ENCODE assay signal across 8 mouse cellular contexts in the genomic region with DNA sequence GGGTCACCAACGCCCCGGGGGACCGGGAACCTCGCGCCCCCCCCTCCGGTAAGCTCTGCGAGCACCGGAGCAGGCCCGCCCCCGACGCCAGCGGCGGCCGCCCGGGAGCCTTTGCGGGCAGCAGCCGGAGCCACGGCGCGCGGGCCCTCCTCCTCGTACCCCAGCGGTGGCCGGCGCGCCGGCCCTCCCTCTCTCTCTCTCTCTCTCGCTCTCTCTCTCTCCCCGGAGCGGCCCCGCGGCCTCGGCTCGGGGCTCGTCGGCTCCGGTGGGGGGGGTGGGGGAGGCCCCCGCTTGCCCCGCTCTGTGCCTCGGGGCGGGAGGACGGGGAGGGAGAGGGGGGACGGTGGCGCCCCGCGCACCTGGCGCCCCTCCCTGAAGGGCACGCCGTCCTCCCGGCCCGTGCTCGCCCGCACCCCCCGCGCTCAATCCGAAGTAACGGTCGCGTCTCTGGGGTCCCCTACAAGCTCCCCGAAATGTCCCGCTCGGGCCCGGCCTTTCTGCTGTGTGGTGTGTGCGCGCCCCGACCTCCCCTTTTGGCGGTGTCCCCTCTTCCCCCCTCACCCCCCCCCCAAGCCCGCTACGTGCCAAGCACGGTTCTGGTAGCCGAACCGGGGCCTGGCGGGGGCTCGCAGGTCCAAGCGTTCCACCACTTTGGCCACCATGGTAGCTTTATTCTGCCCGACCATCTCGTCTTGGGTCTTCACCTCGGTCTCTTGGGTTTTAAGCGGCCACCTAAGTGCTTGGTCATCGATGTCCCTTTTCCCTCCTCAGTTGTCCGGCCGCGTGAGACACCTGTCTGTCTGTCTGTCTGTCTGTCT. TPM values are rescaled to one million over a fixed set of nuclear protein-coding genes. Genes with fewer than 3 reads are reported as not detected.
DNase-seq lines count a peak whose midpoint lies in the region; ATAC-seq and TF ChIP-seq lines count a peak whose summit lies in the region.

No protein-coding gene starts in this region.

- H3K36me3 ChIP-seq in heart, embryonic 10.5 days = 0 out of 2 replicates have a peak, but pooled peaks cover 2% of the 10 kb centered on the region
- H3K36me3 ChIP-seq in hindbrain, embryonic 13.5 days = peaks cover 8% of the 10 kb centered on the region; the same call in 1 of the 2 replicates
- no peaks in the 10 kb centered on the region for H3K36me3 ChIP-seq in midbrain, embryonic 11.5 days (ENCODE audit: control insufficient read depth, insufficient read depth, low read length)

- no peak for TF ChIP-seq POLR2A in cortical plate, adult 2 months (IDR thresholded peaks at IDR 0.05; ENCODE audit: extremely low read depth, insufficient read depth, low read length)

- H3K4me1 ChIP-seq in heart, embryonic 10.5 days = peaks cover 44% of the 10 kb centered on the region
- peaks cover 6% of the 10 kb centered on the region for H3K4me1 ChIP-seq in cortical plate, adult 2 months (ENCODE audit: control insufficient read depth, insufficient read depth, low read length)
- peaks cover 49% of the 10 kb centered on the region for H3K4me1 ChIP-seq in hindbrain, embryonic 13.5 days (replicated peaks)
- H3K4me1 ChIP-seq in midbrain, embryonic 11.5 days (ENCODE audit: control insufficient read depth, insufficient read depth, low read length) = peaks cover 26% of the 10 kb centered on the region

- DNase-seq in heart, embryonic 10.5 days (ENCODE audit: low spot score) = no peak
- no peak for DNase-seq in heart, postnatal 10 days
- peak; percentile 51 for DNase-seq in CD4-positive, CD25-positive, alpha-beta regulatory T cell, adult 2 months (ENCODE audit: low read depth, low spot score)
- peak; percentile 91 for DNase-seq in midbrain, embryonic 11.5 days (ENCODE audit: low spot score, missing footprints)
- no peak for DNase-seq in adrenal gland, postnatal 36 days

- peak overlapping the region; percentile 93 for H3K4me2 ChIP-seq in hindbrain, embryonic 13.5 days
- H3K4me2 ChIP-seq in midbrain, embryonic 11.5 days = peak overlapping the region; percentile 92

- peak overlapping the region; percentile 99 for H3K4me3 ChIP-seq in heart, embryonic 10.5 days
- peak overlapping the region; percentile 70 for H3K4me3 ChIP-seq in cortical plate, adult 2 months (ENCODE audit: insufficient read depth, low read length)
- H3K4me3 ChIP-seq in hindbrain, embryonic 13.5 days = peak overlapping the region; percentile 97
- peak overlapping the region; percentile 100 for H3K4me3 ChIP-seq in midbrain, embryonic 11.5 days (ENCODE audit: low read depth, low read length)

- intact Hi-C loops in heart, postnatal 10 days (cut with DNase I) = no loop called here

- WGBS in heart, embryonic 10.5 days = 1% methylated on average over 58 of the region's 83 CpGs
- WGBS in hindbrain, embryonic 13.5 days = 2% methylated on average over 32 of the region's 83 CpGs
- WGBS in midbrain, embryonic 11.5 days = under 1% methylated on average over 49 of the region's 83 CpGs

- no peaks in the 10 kb centered on the region for H3K9me3 ChIP-seq in heart, embryonic 10.5 days
- no peaks in the 10 kb centered on the region for H3K9me3 ChIP-seq in hindbrain, embryonic 13.5 days
- H3K9me3 ChIP-seq in midbrain, embryonic 11.5 days (ENCODE audit: control insufficient read depth, low read length) = no peaks in the 10 kb centered on the region

- H3K27me3 ChIP-seq in heart, embryonic 10.5 days (ENCODE audit: insufficient read depth, poor library complexity, severe bottlenecking) = no peaks in the 10 kb centered on the region
- H3K27me3 ChIP-seq in hindbrain, embryonic 13.5 days = no peaks in the 10 kb centered on the region
- H3K27me3 ChIP-seq in midbrain, embryonic 11.5 days (ENCODE audit: control insufficient read depth, insufficient read depth, low read length) = no peaks in the 10 kb centered on the region

- H3K9ac ChIP-seq in hindbrain, embryonic 13.5 days = peak overlapping the region; percentile 100
- H3K9ac ChIP-seq in midbrain, embryonic 11.5 days (ENCODE audit: low read length) = peak overlapping the region; percentile 99

- ATAC-seq in hindbrain, embryonic 13.5 days (ENCODE audit: low FRiP score) = peak; percentile 33
- ATAC-seq in midbrain, embryonic 11.5 days (ENCODE audit: low FRiP score) = peak; percentile 65
- no peak for ATAC-seq in monocyte, adult 5-6 weeks (replicated peaks; ENCODE audit: insufficient number of reproducible peaks, low FRiP score, low TSS enrichment, poor library complexity, severe bottlenecking)

- H3K27ac ChIP-seq in heart, embryonic 10.5 days = peak overlapping the region; percentile 99
- 0 out of 2 replicates have a peak overlapping the region, but pooled peaks have one; percentile 58 for H3K27ac ChIP-seq in cortical plate, adult 2 months (ENCODE audit: insufficient read depth, low read length)
- peak overlapping the region; percentile 91 for H3K27ac ChIP-seq in hindbrain, embryonic 13.5 days
- peak overlapping the region; percentile 79 for H3K27ac ChIP-seq in midbrain, embryonic 11.5 days (ENCODE audit: low read depth, low read length)

- no peak for TF ChIP-seq CTCF in cortical plate, adult 2 months (IDR thresholded peaks at IDR 0.05; ENCODE audit: extremely low read depth, insufficient read depth, low read length)

RNA-seq across cellular contexts. Expression of gene Gigyf1, which starts 7.6 kb away (rescaled TPM):
- polyA plus RNA-seq in heart, embryonic 10.5 days (2016; fragmentation: Nextera tagmentation; extraction: Ambion mirVana) = 8.0 and 10.8 TPM in 2 replicates
- total RNA-seq in heart, postnatal 10 days (2021) = 10 to 100 TPM; 29.6 to 33.8 TPM
- 41.0 and 50.2 TPM in 2 replicates for polyA plus RNA-seq in cortical plate, adult 2 months (2012; rRNA removed)
- polyA plus RNA-seq in hindbrain, embryonic 13.5 days (2015; fragmentation: Nextera tagmentation; extraction: Ambion mirVana) = 17.9 and 19.5 TPM in 2 replicates
- polyA plus RNA-seq in midbrain, embryonic 11.5 days (2014; fragmentation: Nextera tagmentation; extraction: Ambion mirVana) = 10.5 and 10.6 TPM in 2 replicates
- 11.9 to 24.2 TPM (median 12.0 TPM) in 3 replicates for total RNA-seq in monocyte, adult 5-6 weeks (2017)
- 10 to 100 TPM; 32.0 to 32.8 TPM for total RNA-seq in adrenal gland, postnatal 36 days (2021)

RNA-seq across cellular contexts. Expression of gene Pop7, which starts 8.5 kb away (rescaled TPM):
- polyA plus RNA-seq in heart, embryonic 10.5 days (2016; fragmentation: Nextera tagmentation; extraction: Ambion mirVana) = 50.6 and 56.6 TPM in 2 replicates
- total RNA-seq in heart, postnatal 10 days (2021) = 10 to 100 TPM; 16.6 to 19.2 TPM
- polyA plus RNA-seq in cortical plate, adult 2 months (2012; rRNA removed) = 46.4 and 48.5 TPM in 2 replicates
- 82.2 and 85.1 TPM in 2 replicates for polyA plus RNA-seq in hindbrain, embryonic 13.5 days (2015; fragmentation: Nextera tagmentation; extraction: Ambion mirVana)
- polyA plus RNA-seq in midbrain, embryonic 11.5 days (2014; fragmentation: Nextera tagmentation; extraction: Ambion mirVana) = 54.8 and 57.4 TPM in 2 replicates
- total RNA-seq in monocyte, adult 5-6 weeks (2017) = 9.7 to 27.5 TPM (median 20.4 TPM) in 3 replicates
- total RNA-seq in adrenal gland, postnatal 36 days (2021) = 10 to 100 TPM; 25.6 to 27.0 TPM

RNA-seq across cellular contexts. Expression of gene Epo, which starts 22.3 kb away (rescaled TPM):
- 0.28 and 2.3 TPM in 2 replicates for polyA plus RNA-seq in heart, embryonic 10.5 days (2016; fragmentation: Nextera tagmentation; extraction: Ambion mirVana)
- not detected for total RNA-seq in heart, postnatal 10 days (2021)
- not detected in 2 replicates for polyA plus RNA-seq in cortical plate, adult 2 months (2012; rRNA removed)
- not detected in 2 replicates for polyA plus RNA-seq in hindbrain, embryonic 13.5 days (2015; fragmentation: Nextera tagmentation; extraction: Ambion mirVana)
- 0.72 and 1.4 TPM in 2 replicates for polyA plus RNA-seq in midbrain, embryonic 11.5 days (2014; fragmentation: Nextera tagmentation; extraction: Ambion mirVana)
- total RNA-seq in monocyte, adult 5-6 weeks (2017) = not detected in 3 replicates
- not detected for total RNA-seq in adrenal gland, postnatal 36 days (2021)

RNA-seq across cellular contexts. Expression of gene Gnb2, which starts 22.5 kb away (rescaled TPM):
- 287 and 294 TPM in 2 replicates for polyA plus RNA-seq in heart, embryonic 10.5 days (2016; fragmentation: Nextera tagmentation; extraction: Ambion mirVana)
- total RNA-seq in heart, postnatal 10 days (2021) = 100 to 1,000 TPM; 481 to 484 TPM
- polyA plus RNA-seq in cortical plate, adult 2 months (2012; rRNA removed) = 653 and 687 TPM in 2 replicates
- 529 and 536 TPM in 2 replicates for polyA plus RNA-seq in hindbrain, embryonic 13.5 days (2015; fragmentation: Nextera tagmentation; extraction: Ambion mirVana)
- polyA plus RNA-seq in midbrain, embryonic 11.5 days (2014; fragmentation: Nextera tagmentation; extraction: Ambion mirVana) = 432 and 501 TPM in 2 replicates
- 361 to 408 TPM (median 386 TPM) in 3 replicates for total RNA-seq in monocyte, adult 5-6 weeks (2017)
- 100 to 1,000 TPM; 544 to 638 TPM for total RNA-seq in adrenal gland, postnatal 36 days (2021)

RNA-seq across cellular contexts. Expression of gene Zan, which starts 33.9 kb away (rescaled TPM):
- polyA plus RNA-seq in heart, embryonic 10.5 days (2016; fragmentation: Nextera tagmentation; extraction: Ambion mirVana) = 0.04 and 0.25 TPM in 2 replicates
- total RNA-seq in heart, postnatal 10 days (2021) = under 1 TPM in 1 of 2 experiments, not detected in 1; 0.10 TPM
- polyA plus RNA-seq in cortical plate, adult 2 months (2012; rRNA removed) = 0.15 and 0.21 TPM in 2 replicates
- polyA plus RNA-seq in hindbrain, embryonic 13.5 days (2015; fragmentation: Nextera tagmentation; extraction: Ambion mirVana) = 0.06 and 0.08 TPM in 2 replicates
- 0.03 TPM in 2 replicates for polyA plus RNA-seq in midbrain, embryonic 11.5 days (2014; fragmentation: Nextera tagmentation; extraction: Ambion mirVana)
- not detected in 3 replicates for total RNA-seq in monocyte, adult 5-6 weeks (2017)
- under 1 TPM in 1 of 2 experiments, not detected in 1; 0.03 TPM for total RNA-seq in adrenal gland, postnatal 36 days (2021)

Comparison
In these comparisons a context has a peak if more than half of its experiments do, and no peak if none do; other contexts are left out.
1. DNase-seq: peak in CD4-positive, CD25-positive, alpha-beta regulatory T cell, adult 2 months (single experiment) and midbrain, embryonic 11.5 days (single experiment); none in heart, embryonic 10.5 days (single experiment), heart, postnatal 10 days (0 of 2) and adrenal gland, postnatal 36 days (0 of 2).
2. Peak in every context shown above with its lines, with median percentiles within 50 percentile points of each other: H3K27ac ChIP-seq and H3K4me3 ChIP-seq.